In genomic region chr5:114134091-114134534, GRCm38 (mm10) we compare ENCODE assay signal across 8 mouse cellular contexts. TPM values are rescaled to one million over a fixed set of nuclear protein-coding genes. Genes with fewer than 3 reads are reported as not detected.
DNase-seq lines count a peak whose midpoint lies in the region; ATAC-seq lines count a peak whose summit lies in the region.

No protein-coding gene starts in this region.

- peak; percentile 33; the same call in 1 of the 2 replicates for ATAC-seq in megakaryocyte, adult 5-6 weeks (ENCODE audit: poor library complexity, severe bottlenecking)

- DNase-seq in heart, adult 11 months: peak; percentile 96
- no peak for DNase-seq in heart, postnatal 25 days (ENCODE audit: low spot score)
- peak; percentile 85 for DNase-seq in 416B (ENCODE audit: low read depth)
- DNase-seq in adrenal gland, postnatal 14 days: peak; percentile 91
- peak; percentile 71 for DNase-seq in gastrocnemius, adult 18-20 months (ENCODE audit: low spot score)
- peak; percentile 46 to 50 for DNase-seq in kidney, adult 8-10 months
- DNase-seq in frontal cortex, postnatal 14 days (ENCODE audit: low spot score in 2 of 2): no peak

- intact Hi-C loops in heart, postnatal 25 days (cut with DNase I): loop anchor here (2.0 kb wide), 1 partner anchor 19 kb away; no protein-coding TSS in a partner anchor

RNA-seq across cellular contexts. Expression of gene Ung, which starts 3.9 kb away (rescaled TPM):
- total RNA-seq in heart, postnatal 25 days (2021): 10 to 100 TPM; 29.7 to 32.3 TPM
- 11.7 and 11.9 TPM in 2 replicates for total RNA-seq in adrenal gland, postnatal 14 days (2021)
- 1 to 10 TPM; 6.0 to 9.2 TPM for total RNA-seq in gastrocnemius, adult 18-20 months (2021)
- total RNA-seq in megakaryocyte, adult 5-6 weeks (2015): 3.0 and 3.1 TPM in 2 replicates
- total RNA-seq in megakaryocyte, adult 5-6 weeks (2017): 6.1 and 9.7 TPM in 2 replicates

RNA-seq across cellular contexts. Expression of gene Alkbh2, which starts 6.1 kb away (rescaled TPM):
- 1 to 10 TPM in 1 of 2 experiments, under 1 TPM in 1; 0.83 to 1.4 TPM for total RNA-seq in heart, postnatal 25 days (2021)
- total RNA-seq in adrenal gland, postnatal 14 days (2021): 9.9 and 10.3 TPM in 2 replicates
- 1 to 10 TPM in 1 of 2 experiments, under 1 TPM in 1; 0.53 to 1.0 TPM for total RNA-seq in gastrocnemius, adult 18-20 months (2021)
- 3.0 and 3.2 TPM in 2 replicates for total RNA-seq in megakaryocyte, adult 5-6 weeks (2015)
- total RNA-seq in megakaryocyte, adult 5-6 weeks (2017): 1.4 and 1.6 TPM in 2 replicates

RNA-seq across cellular contexts. Expression of gene Acacb, which starts 12.2 kb away (rescaled TPM):
- 100 to 1,000 TPM; 182 to 193 TPM for total RNA-seq in heart, postnatal 25 days (2021)
- 121 and 148 TPM in 2 replicates for total RNA-seq in adrenal gland, postnatal 14 days (2021)
- total RNA-seq in gastrocnemius, adult 18-20 months (2021): 100 to 1,000 TPM; 154 to 158 TPM
- total RNA-seq in megakaryocyte, adult 5-6 weeks (2015): 0.02 and 0.05 TPM in 2 replicates
- total RNA-seq in megakaryocyte, adult 5-6 weeks (2017): 0.07 TPM in 1 of 2 replicates, not detected in the other

RNA-seq across cellular contexts. Expression of gene Svop, which starts 42.7 kb away (rescaled TPM):
- total RNA-seq in heart, postnatal 25 days (2021): not detected
- total RNA-seq in adrenal gland, postnatal 14 days (2021): 3.2 and 4.1 TPM in 2 replicates
- total RNA-seq in gastrocnemius, adult 18-20 months (2021): not detected
- total RNA-seq in megakaryocyte, adult 5-6 weeks (2015): not detected in 2 replicates
- not detected in 2 replicates for total RNA-seq in megakaryocyte, adult 5-6 weeks (2017)

Comparison
In these comparisons a context has a peak if more than half of its experiments do, and no peak if none do; other contexts are left out.
1. DNase-seq: peak in heart, adult 11 months (single experiment), 416B (single experiment), adrenal gland, postnatal 14 days (single experiment), gastrocnemius, adult 18-20 months (single experiment) and kidney, adult 8-10 months (2 of 2); none in heart, postnatal 25 days (single experiment) and frontal cortex, postnatal 14 days (0 of 2).
2. RNA of gene Acacb, which starts 12.2 kb away (total RNA-seq): 182 to 193 TPM in heart, postnatal 25 days, 154 to 158 TPM in gastrocnemius, adult 18-20 months and 121 to 148 TPM in adrenal gland, postnatal 14 days; 0.02 to 0.07 TPM in megakaryocyte, adult 5-6 weeks; every median in the first group is over 100 times any median in the second.